Mouse (Mus musculus) MEL (cell line): ENCODE data around the gene Tcf23. TPM values are rescaled to one million over a fixed set of nuclear protein-coding genes. Genes with fewer than 3 reads are reported as not detected.

Experiments used
- DNase-seq: peaks from one replicate; pipeline ENCODE4 v3.0.0; 2011; ENCODE audit warnings: low read depth, low spot score
- H3K27ac ChIP-seq: 2 replicates; pipeline ENCODE4 v1.5.1; 2012; ENCODE audit warnings: low read depth, mild to moderate bottlenecking, control low read depth, low read length, moderate library complexity; ENCODE audit not compliant: control insufficient read depth
- H3K27me3 ChIP-seq, 2 experiments: fragments of 150-350 bp in 1 of 2; sonication (generic) in 1 of 2; 2 replicates each; pipeline ENCODE4 v1.6.1; 2012; ENCODE audit warnings: low read length in 2 of 2, mild to moderate bottlenecking in 2 of 2, improper control_type of control experiment in 1 of 2, moderate library complexity in 1 of 2; ENCODE audit not compliant: insufficient read depth in 2 of 2, control insufficient read depth in 1 of 2
- H3K36me3 ChIP-seq, 2 experiments: 2 replicates each; pipeline ENCODE4 v1.6.1; 2012 to 2014; ENCODE audit warnings: low read length in 2 of 2, improper control_type of control experiment in 1 of 2, inconsistent platforms in 1 of 2, mild to moderate bottlenecking in 1 of 2; ENCODE audit not compliant: insufficient read depth in 2 of 2, control insufficient read depth in 1 of 2
- H3K4me1 ChIP-seq, 2 experiments: fragments of 150-350 bp in 1 of 2; sonication (generic) in 1 of 2; 2 replicates each; pipeline ENCODE4 v1.6.1; 2012; ENCODE audit warnings: low read length in 2 of 2, improper control_type of control experiment in 1 of 2, mild to moderate bottlenecking in 1 of 2; ENCODE audit not compliant: insufficient read depth in 2 of 2, control insufficient read depth in 1 of 2
- H3K4me3 ChIP-seq, 2 experiments: fragments of 150-350 bp in 1 of 2; sonication (generic) in 1 of 2; 2 replicates each; pipeline ENCODE4 v1.5.1; 2012; ENCODE audit warnings: low read depth in 2 of 2, low read length in 2 of 2, mild to moderate bottlenecking in 2 of 2, moderate library complexity in 2 of 2, control low read depth in 1 of 2, improper control_type of control experiment in 1 of 2; ENCODE audit not compliant: control insufficient read depth in 1 of 2, insufficient read depth in 1 of 2
- H3K79me2 ChIP-seq: 2 replicates; pipeline ENCODE4 v1.6.1; 2012; ENCODE audit warnings: mild to moderate bottlenecking, low read length, moderate library complexity; ENCODE audit not compliant: control insufficient read depth, poor library complexity, insufficient read depth
- H3K9ac ChIP-seq: 2 replicates; pipeline ENCODE4 v1.6.1; 2012; ENCODE audit warnings: low read depth, mild to moderate bottlenecking, control low read depth, low read length, moderate library complexity; ENCODE audit not compliant: control insufficient read depth, poor library complexity, severe bottlenecking
- H3K9me3 ChIP-seq: fragments of 150-350 bp; sonication (generic); replicated peaks from 2 replicates; pipeline ENCODE4 v1.6.1; 2012; ENCODE audit warnings: mild to moderate bottlenecking, low read length, improper control_type of control experiment, moderate library complexity; ENCODE audit not compliant: insufficient read depth
- BHLHE40 ChIP-seq: IDR thresholded peaks from 2 replicates; pipeline ENCODE4 v1.6.1; 2012; ENCODE audit warnings: low read depth, mild to moderate bottlenecking, inconsistent platforms, low read length, improper control_type of control experiment, borderline replicate concordance
- CTCF ChIP-seq, 3 experiments: IDR thresholded peaks in 2 of 3; conservative IDR thresholded peaks in 1 of 3; 2 replicates each; pipeline ENCODE4 v1.5.1; 2011 to 2012; ENCODE audit warnings: low read length in 3 of 3, low read depth in 2 of 3, mild to moderate bottlenecking in 2 of 3, improper control_type of control experiment in 1 of 3, inconsistent platforms in 1 of 3, mixed read lengths in 1 of 3, moderate library complexity in 1 of 3; ENCODE audit not compliant: control insufficient read depth in 1 of 3, insufficient read depth in 1 of 3, poor library complexity in 1 of 3, severe bottlenecking in 1 of 3
- ELF1 ChIP-seq: IDR thresholded peaks from 2 replicates; pipeline ENCODE4 v1.6.1; 2014; ENCODE audit warnings: low read depth, mild to moderate bottlenecking, inconsistent platforms, low read length, improper control_type of control experiment, moderate library complexity
- JUND ChIP-seq: IDR thresholded peaks from 2 replicates; pipeline ENCODE4 v1.6.1; 2011; ENCODE audit warnings: low read depth, mild to moderate bottlenecking, improper control_type of control experiment, low read length
- MAFK ChIP-seq: IDR thresholded peaks from 2 replicates; pipeline ENCODE4 v1.6.1; 2011; ENCODE audit warnings: low read depth, mild to moderate bottlenecking, low read length, improper control_type of control experiment, borderline replicate concordance
- MAX ChIP-seq: IDR thresholded peaks from 2 replicates; pipeline ENCODE4 v1.6.1; 2011; ENCODE audit warnings: low read length, improper control_type of control experiment
- MEF2A ChIP-seq: IDR thresholded peaks from 2 replicates; pipeline ENCODE4 v1.6.1; 2014; ENCODE audit warnings: low read depth, mild to moderate bottlenecking, inconsistent platforms, low read length, improper control_type of control experiment; ENCODE audit not compliant: poor library complexity, insufficient replicate concordance, severe bottlenecking; ENCODE audit errors: extremely low read depth
- MYB ChIP-seq: IDR thresholded peaks from 2 replicates; pipeline ENCODE4 v1.6.1; 2011; ENCODE audit warnings: mild to moderate bottlenecking, low read depth, low read length, improper control_type of control experiment
- NELFE ChIP-seq: IDR thresholded peaks from 2 replicates; pipeline ENCODE4 v1.6.1; 2011; ENCODE audit warnings: low read depth, low read length, improper control_type of control experiment
- POLR2AphosphoS2 ChIP-seq: IDR thresholded peaks from 2 replicates; pipeline ENCODE4 v1.6.1; 2011; ENCODE audit warnings: low read length, improper control_type of control experiment
- RAD21 ChIP-seq: IDR thresholded peaks from 2 replicates; pipeline ENCODE4 v1.6.1; 2011; ENCODE audit warnings: mild to moderate bottlenecking, low read depth, low read length, improper control_type of control experiment
- SIN3A ChIP-seq: IDR thresholded peaks from 2 replicates; pipeline ENCODE4 v1.6.1; 2012; ENCODE audit warnings: low read length, improper control_type of control experiment, inconsistent platforms
- SMC3 ChIP-seq: IDR thresholded peaks from 2 replicates; pipeline ENCODE4 v1.6.1; 2011; ENCODE audit warnings: low read depth, low read length, improper control_type of control experiment
- TCF12 ChIP-seq: IDR thresholded peaks from 2 replicates; pipeline ENCODE4 v1.6.1; 2014; ENCODE audit warnings: low read depth, mild to moderate bottlenecking, inconsistent platforms, low read length, improper control_type of control experiment, moderate library complexity
- UBTF ChIP-seq: IDR thresholded peaks from 2 replicates; pipeline ENCODE4 v1.6.1; 2012; ENCODE audit warnings: low read depth, mild to moderate bottlenecking, inconsistent platforms, low read length, improper control_type of control experiment, moderate library complexity, borderline replicate concordance; ENCODE audit not compliant: insufficient read depth
- polyA plus RNA-seq, 2 experiments: library from polyadenylated mRNA; stranded (reverse) in 1 of 2; unstranded in 1 of 2; fragments of >175 nt in 1 of 2; fragments of >200 nt in 1 of 2; gene quantifications; 2 replicates each; pipeline versions ENCODE4 v1.2.1 to v1.2.4; 2012; ENCODE audit warnings: low replicate concordance in 2 of 2, low read depth in 1 of 2; ENCODE audit not compliant: insufficient read length in 2 of 2, insufficient read depth in 1 of 2, missing spikeins in 1 of 2
- total RNA-seq: library from RNA; depleted of rRNA; stranded (reverse); fragments of 300-350 nt; gene quantifications from 2 replicates; pipeline ENCODE4 v1.2.3, GENCODE M21; 2012

The Tcf23 gene
- total and polyA plus RNA-seq, 3 experiments = 0.07 to 0.08 TPM; not detected in 1

DNA sequence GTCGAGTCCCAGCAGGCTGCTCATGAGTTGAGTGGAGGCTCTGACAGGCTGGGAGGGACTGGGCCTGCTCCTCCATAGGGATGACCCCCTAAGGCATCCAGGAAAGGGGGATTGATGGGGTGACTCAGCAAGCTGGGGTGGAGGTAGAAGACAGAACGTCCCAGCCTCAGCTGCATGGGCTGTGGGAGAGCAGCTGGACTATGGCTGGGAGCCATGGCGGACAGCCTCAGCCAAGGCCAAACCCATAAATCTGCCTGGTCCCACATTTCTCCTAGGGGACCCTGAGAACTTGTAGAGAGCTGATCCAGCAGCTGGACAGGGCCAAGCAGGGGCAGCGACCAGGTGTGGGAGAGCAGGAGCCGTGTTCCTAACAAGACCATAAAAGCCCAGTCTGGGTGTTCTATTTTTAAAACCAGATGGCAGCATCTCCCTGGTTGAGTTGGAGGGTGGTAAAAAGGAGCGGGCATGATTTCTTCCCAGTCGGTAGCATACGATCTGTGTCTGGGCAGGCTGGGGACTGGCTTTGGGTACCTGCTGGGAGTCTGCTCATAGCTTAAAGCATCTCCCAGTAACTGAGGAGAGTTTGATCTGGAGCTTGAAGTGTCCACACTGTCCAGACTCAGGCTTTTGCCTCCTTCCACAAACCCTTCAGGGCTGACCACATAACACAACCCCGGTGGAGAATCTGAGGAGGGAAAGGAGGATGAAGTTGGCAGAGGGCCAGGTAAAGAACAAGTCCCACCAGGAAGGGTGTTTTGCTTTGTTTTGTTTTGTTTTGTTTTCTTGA lies 6.6 kb downstream of the Tcf23 start:
- no peaks in the 10 kb centered on the region for H3K9me3 ChIP-seq
- TF ChIP-seq SIN3A = no peak
- TF ChIP-seq ELF1 = no peak
- no peak for TF ChIP-seq MYB
- TF ChIP-seq MAX = no peak
- TF ChIP-seq MEF2A = no peak
- no peak for TF ChIP-seq NELFE
- no peak for TF ChIP-seq MAFK
- TF ChIP-seq UBTF = no peak
- no peak for TF ChIP-seq TCF12
- TF ChIP-seq BHLHE40 = no peak
- no peak for TF ChIP-seq POLR2AphosphoS2
- TF ChIP-seq, all 39 proteins: peak for 0
- no peak for DNase-seq
- H3K27ac ChIP-seq = no peak overlapping the region
- peaks cover 0 to 13% of the 10 kb centered on the region in 2 experiments; a peak in 2 of 4 replicates for H3K4me1 ChIP-seq
- peaks cover 0 to 3% of the 10 kb centered on the region in 2 experiments; a peak in 3 of 4 replicates for H3K27me3 ChIP-seq
- peaks cover 0 to 8% of the 10 kb centered on the region in 2 experiments; a peak in 2 of 4 replicates for H3K36me3 ChIP-seq
- H3K4me3 ChIP-seq = no peak overlapping the region
- H3K9ac ChIP-seq = no peak overlapping the region
- no peaks in the 10 kb centered on the region for H3K79me2 ChIP-seq

GRCm38 (mm10) chr5:30982357-30982756 lies 13.9 kb downstream of the Tcf23 start:
- no peaks in the 10 kb centered on the region for H3K36me3 ChIP-seq
- no peak for DNase-seq
- H3K27me3 ChIP-seq = peaks cover 0 to 3% of the 10 kb centered on the region in 2 experiments; a peak in 3 of 4 replicates
- H3K4me3 ChIP-seq = no peak overlapping the region
- no peak overlapping the region for H3K27ac ChIP-seq
- H3K9me3 ChIP-seq = no peaks in the 10 kb centered on the region
- H3K9ac ChIP-seq = no peak overlapping the region
- TF ChIP-seq RAD21 (peak; percentile 25), CTCF (IDR thresholded peaks at IDR 0.05 in 2 of 3, conservative IDR thresholded peaks at IDR 0.05 in 1 of 3; ENCODE audit: control insufficient read depth in 1 of 3, insufficient read depth in 1 of 3, low read depth in 2 of 3, low read length in 3 of 3, poor library complexity in 1 of 3, severe bottlenecking in 1 of 3) (peak; percentile 27 to 63 (median 54)), JUND (no peak), SMC3 (peak; percentile 34)
- H3K4me1 ChIP-seq = no peaks in the 10 kb centered on the region
- no peaks in the 10 kb centered on the region for H3K79me2 ChIP-seq
